Mouse (Mus musculus): Measurements from ENCODE around the gene Rtn4rl2. TPM values are rescaled to one million over a fixed set of nuclear protein-coding genes. Genes with fewer than 3 reads are reported as not detected.

Gene Rtn4rl2
- polyA plus RNA-seq, 1 experiment: 2.7 TPM

- DNase-seq: peak; percentile 25
- Histone ChIP-seq H3K4me1 (ENCODE audit: control insufficient read depth, insufficient read depth, low read length) (peaks cover 9% of the 10 kb centered on the region; the same call in 1 of the 2 replicates), H3K4me3 (replicated peaks; ENCODE audit: extremely low read depth, low read depth, low read length) (peak overlapping the region; percentile 58)
- under 1% methylated on average over 38 of the region's 39 CpGs for WGBS
- no peak for TF ChIP-seq CTCF (IDR thresholded peaks at IDR 0.05; ENCODE audit: insufficient read depth, low read length)
- no peak for TF ChIP-seq POLR2A (IDR thresholded peaks at IDR 0.05; ENCODE audit: borderline replicate concordance, extremely low read depth, low read depth, low read length)
These were observed 341 bp upstream of the Rtn4rl2 start for GRCm38 (mm10) chr2:84886821-84887281.

- no peak for TF ChIP-seq POLR2A (IDR thresholded peaks at IDR 0.05; ENCODE audit: borderline replicate concordance, extremely low read depth, low read depth, low read length)
- no peak for TF ChIP-seq CTCF (IDR thresholded peaks at IDR 0.05; ENCODE audit: insufficient read depth, low read length)
- 34% methylated on average over 22 of the region's 23 CpGs for WGBS
- DNase-seq: no peak
- Histone ChIP-seq H3K4me1 (ENCODE audit: control insufficient read depth, insufficient read depth, low read length) (peaks cover 9% of the 10 kb centered on the region; the same call in 1 of the 2 replicates), H3K4me3 (replicated peaks; ENCODE audit: extremely low read depth, low read depth, low read length) (no peak overlapping the region)
These were observed 1.1 kb downstream of the Rtn4rl2 start for GRCm38 (mm10) chr2:84885084-84886055.

- no peak overlapping the region for H3K4me3 ChIP-seq (replicated peaks; ENCODE audit: extremely low read depth, low read depth, low read length)
- H3K4me1 ChIP-seq (ENCODE audit: control insufficient read depth, insufficient read depth, low read length): peaks cover 9% of the 10 kb centered on the region; the same call in 1 of the 2 replicates
- TF ChIP-seq CTCF (IDR thresholded peaks at IDR 0.05; ENCODE audit: insufficient read depth, low read length) (no peak), POLR2A (IDR thresholded peaks at IDR 0.05; ENCODE audit: borderline replicate concordance, extremely low read depth, low read depth, low read length) (no peak)
- 62% methylated on average over 4 of the region's 4 CpGs for WGBS
- no peak for DNase-seq
These were observed 1.9 kb downstream of the Rtn4rl2 start for GRCm38 (mm10) chr2:84884611-84885010.

GRCm38 (mm10) chr2:84883942-84884341 is 2.6 kb downstream of the Rtn4rl2 start:
- H3K4me3 ChIP-seq (replicated peaks; ENCODE audit: extremely low read depth, low read depth, low read length): no peak overlapping the region
- no peak for DNase-seq
- H3K4me1 ChIP-seq (ENCODE audit: control insufficient read depth, insufficient read depth, low read length): peaks cover 3% of the 10 kb centered on the region; the same call in 1 of the 2 replicates
- WGBS: 82% methylated on average over 4 of the region's 4 CpGs
- TF ChIP-seq POLR2A (IDR thresholded peaks at IDR 0.05; ENCODE audit: borderline replicate concordance, extremely low read depth, low read depth, low read length) (no peak), CTCF (IDR thresholded peaks at IDR 0.05; ENCODE audit: insufficient read depth, low read length) (no peak)

GRCm38 (mm10) chr2:84883530-84883929 is 3.0 kb downstream of the Rtn4rl2 start:
- DNase-seq: no peak
- Histone ChIP-seq H3K4me3 (replicated peaks; ENCODE audit: extremely low read depth, low read depth, low read length) (no peak overlapping the region), H3K4me1 (ENCODE audit: control insufficient read depth, insufficient read depth, low read length) (peaks cover 3% of the 10 kb centered on the region; the same call in 1 of the 2 replicates)
- TF ChIP-seq POLR2A (IDR thresholded peaks at IDR 0.05; ENCODE audit: borderline replicate concordance, extremely low read depth, low read depth, low read length) (no peak), CTCF (IDR thresholded peaks at IDR 0.05; ENCODE audit: insufficient read depth, low read length) (no peak)
- WGBS: 41% methylated on average over 11 of the region's 11 CpGs

- no peak for TF ChIP-seq POLR2A (IDR thresholded peaks at IDR 0.05; ENCODE audit: borderline replicate concordance, extremely low read depth, low read depth, low read length)
- no peak for TF ChIP-seq CTCF (IDR thresholded peaks at IDR 0.05; ENCODE audit: insufficient read depth, low read length)
- Histone ChIP-seq H3K4me1 (ENCODE audit: control insufficient read depth, insufficient read depth, low read length) (peaks cover 3% of the 10 kb centered on the region; the same call in 1 of the 2 replicates), H3K4me3 (replicated peaks; ENCODE audit: extremely low read depth, low read depth, low read length) (no peak overlapping the region)
- 27% methylated on average over 6 of the region's 6 CpGs for WGBS
- DNase-seq: no peak
These were observed 3.4 kb downstream of the Rtn4rl2 start for GRCm38 (mm10) chr2:84883084-84883483.

- DNase-seq: no peak
- WGBS: 17% methylated on average over 23 of the region's 23 CpGs
- H3K4me3 ChIP-seq (replicated peaks; ENCODE audit: extremely low read depth, low read depth, low read length): no peak overlapping the region
- TF ChIP-seq POLR2A (IDR thresholded peaks at IDR 0.05; ENCODE audit: borderline replicate concordance, extremely low read depth, low read depth, low read length): no peak
- peaks cover 3% of the 10 kb centered on the region; the same call in 1 of the 2 replicates for H3K4me1 ChIP-seq (ENCODE audit: control insufficient read depth, insufficient read depth, low read length)
These were observed 3.9 kb downstream of the Rtn4rl2 start for GRCm38 (mm10) chr2:84882606-84883005.

GRCm38 (mm10) chr2:84880590-84880989 is 5.9 kb downstream of the Rtn4rl2 start:
- no peaks in the 10 kb centered on the region for H3K4me1 ChIP-seq (ENCODE audit: control insufficient read depth, insufficient read depth, low read length)
- TF ChIP-seq POLR2A (IDR thresholded peaks at IDR 0.05; ENCODE audit: borderline replicate concordance, extremely low read depth, low read depth, low read length): no peak
- TF ChIP-seq CTCF (IDR thresholded peaks at IDR 0.05; ENCODE audit: insufficient read depth, low read length): no peak
- 77% methylated on average over 8 of the region's 8 CpGs for WGBS
- H3K4me3 ChIP-seq (replicated peaks; ENCODE audit: extremely low read depth, low read depth, low read length): no peak overlapping the region
- DNase-seq: no peak

GRCm38 (mm10) chr2:84875842-84876241 is 10.7 kb downstream of the Rtn4rl2 start:
- 51% methylated on average over 6 of the region's 6 CpGs for WGBS
- TF ChIP-seq CTCF (IDR thresholded peaks at IDR 0.05; ENCODE audit: insufficient read depth, low read length): no peak
- TF ChIP-seq POLR2A (IDR thresholded peaks at IDR 0.05; ENCODE audit: borderline replicate concordance, extremely low read depth, low read depth, low read length): no peak
- no peaks in the 10 kb centered on the region for H3K4me1 ChIP-seq (ENCODE audit: control insufficient read depth, insufficient read depth, low read length)
- DNase-seq: no peak
- H3K4me3 ChIP-seq (replicated peaks; ENCODE audit: extremely low read depth, low read depth, low read length): no peak overlapping the region

Measured in lung, adult 2 months (tissue).